Mouse (Mus musculus): ENCODE measurements around the gene Strn3.
A peak's percentile ranks its signal among the peaks of the same experiment; 100 is the strongest.

Strn3 gene

DNA sequence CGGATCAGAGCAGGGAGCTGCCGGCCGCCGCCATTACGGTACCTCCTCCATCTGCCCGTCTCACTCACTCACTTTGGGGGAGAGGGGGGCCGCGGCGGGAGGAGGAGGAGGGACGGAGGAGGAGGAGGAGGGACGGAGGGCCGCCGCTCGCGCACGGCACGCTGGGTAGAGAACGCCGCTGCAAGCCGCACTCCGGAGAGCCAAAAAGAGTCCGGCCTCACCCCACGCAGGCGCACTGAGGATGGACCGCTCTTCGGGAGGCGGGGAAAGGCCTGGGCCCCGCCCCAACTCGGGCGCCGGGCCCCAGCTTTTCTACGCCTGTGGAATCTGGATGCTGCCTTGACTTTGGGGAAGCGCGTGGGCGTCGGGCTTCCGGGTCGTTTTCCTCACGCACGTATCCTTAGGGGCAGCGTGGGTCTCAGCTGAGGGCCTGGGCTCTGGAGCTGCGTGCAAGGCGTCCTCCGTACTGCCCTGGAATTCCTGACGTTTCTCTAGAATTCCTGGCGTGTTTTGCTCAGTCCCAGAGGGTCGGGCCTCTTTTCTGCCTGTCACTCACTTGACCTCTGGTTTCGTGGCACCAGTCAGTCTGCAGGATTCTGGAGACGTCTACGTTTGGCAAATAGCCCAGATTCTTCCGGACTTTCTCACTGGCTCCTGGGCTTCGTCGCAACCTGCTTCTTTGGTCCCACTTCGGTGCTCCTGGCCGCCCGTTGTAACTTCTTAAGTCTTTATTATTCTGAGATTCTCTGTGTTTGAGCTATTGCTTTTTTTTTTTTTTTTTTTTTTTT is at the start of gene Strn3:
Gene Strn3, minus strand, starts transcription at position 53 of the 788 bp plus-strand sequence.
- peak; percentile 92 for ATAC-seq (ENCODE audit: insufficient number of reproducible peaks, low FRiP score, low TSS enrichment)

GRCm38 (mm10) chr12:51736807-51737206 is 45.1 kb upstream of the Strn3 start:
- ATAC-seq (ENCODE audit: insufficient number of reproducible peaks, low FRiP score, low TSS enrichment): no peak

GRCm38 (mm10) chr12:51736381-51736780 is 44.7 kb upstream of the Strn3 start:
- no peak for ATAC-seq (ENCODE audit: insufficient number of reproducible peaks, low FRiP score, low TSS enrichment)

GRCm38 (mm10) chr12:51735840-51736271 is 44.2 kb upstream of the Strn3 start:
- no peak for ATAC-seq (ENCODE audit: insufficient number of reproducible peaks, low FRiP score, low TSS enrichment)

GRCm38 (mm10) chr12:51734605-51735211 is 43.0 kb upstream of the Strn3 start:
- ATAC-seq (ENCODE audit: insufficient number of reproducible peaks, low FRiP score, low TSS enrichment): no peak

DNA sequence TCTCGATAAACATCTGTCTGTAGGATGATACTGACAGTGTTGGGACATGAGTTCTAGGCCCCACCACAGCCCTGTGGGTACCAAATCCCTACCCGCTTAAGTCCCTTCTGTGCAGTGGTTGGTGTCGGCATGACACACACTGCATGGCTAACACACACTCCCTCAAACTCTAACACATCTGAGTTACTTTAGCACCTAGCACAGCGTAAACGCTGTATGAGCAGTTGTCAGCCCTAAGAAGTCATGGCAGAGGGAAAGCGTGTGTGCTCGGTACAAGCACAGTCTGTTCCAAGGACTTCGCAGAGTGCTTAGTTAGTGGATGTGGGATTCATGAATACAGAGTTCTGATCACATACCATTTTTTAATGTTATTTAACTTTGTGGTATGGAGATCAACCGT is 38.1 kb upstream of the Strn3 start:
- no peak for ATAC-seq (ENCODE audit: insufficient number of reproducible peaks, low FRiP score, low TSS enrichment)

DNA sequence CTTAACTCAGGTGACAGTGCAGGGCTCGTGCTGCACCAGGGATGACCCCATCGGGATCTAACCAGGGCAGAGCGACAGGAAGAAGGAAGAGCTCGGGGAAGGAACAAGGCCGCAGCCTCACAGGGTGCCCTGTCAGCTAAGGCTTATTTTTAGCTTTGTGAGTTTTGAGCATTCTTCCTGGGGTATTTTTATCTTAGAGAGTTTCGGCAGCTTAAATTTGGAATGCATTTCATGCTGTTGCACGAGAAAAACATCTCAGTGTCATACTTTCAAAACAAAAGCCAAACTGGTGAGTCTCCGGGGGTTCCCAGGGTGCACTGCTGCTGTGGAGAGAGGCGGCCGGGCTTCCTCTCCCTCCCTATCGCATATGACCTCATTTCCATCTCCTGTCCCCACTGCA is 37.4 kb upstream of the Strn3 start:
- peak; percentile 31; the same call in 1 of the 2 replicates for ATAC-seq (ENCODE audit: insufficient number of reproducible peaks, low FRiP score, low TSS enrichment)

- no peak for ATAC-seq (ENCODE audit: insufficient number of reproducible peaks, low FRiP score, low TSS enrichment)
Observed at GRCm38 (mm10) chr12:51721836-51722235, 30.1 kb upstream of the Strn3 start.

DNA sequence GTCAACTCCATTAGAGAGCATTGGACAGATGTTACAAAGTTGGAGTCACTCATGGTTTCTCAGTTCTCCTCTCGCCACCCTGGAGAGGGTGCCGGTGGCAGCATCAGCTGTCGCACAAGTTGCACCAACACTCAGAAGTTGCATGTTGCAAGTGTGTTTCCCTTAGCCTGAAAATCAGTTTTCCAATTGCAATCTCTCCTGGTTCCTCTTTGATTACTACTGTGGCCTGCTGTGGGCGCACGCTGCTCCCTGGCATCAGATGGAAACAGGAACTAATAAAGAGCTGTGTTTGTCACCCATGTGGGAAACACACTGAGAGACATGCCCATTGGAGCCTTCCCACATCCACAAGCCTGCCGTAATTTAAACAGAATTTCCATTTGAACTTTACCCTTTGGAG is 26.9 kb upstream of the Strn3 start:
- no peak for ATAC-seq (ENCODE audit: insufficient number of reproducible peaks, low FRiP score, low TSS enrichment)

GRCm38 (mm10) chr12:51712685-51713084 is 21.0 kb upstream of the Strn3 start:
- peak; percentile 68; the same call in 1 of the 2 replicates for ATAC-seq (ENCODE audit: insufficient number of reproducible peaks, low FRiP score, low TSS enrichment)

DNA sequence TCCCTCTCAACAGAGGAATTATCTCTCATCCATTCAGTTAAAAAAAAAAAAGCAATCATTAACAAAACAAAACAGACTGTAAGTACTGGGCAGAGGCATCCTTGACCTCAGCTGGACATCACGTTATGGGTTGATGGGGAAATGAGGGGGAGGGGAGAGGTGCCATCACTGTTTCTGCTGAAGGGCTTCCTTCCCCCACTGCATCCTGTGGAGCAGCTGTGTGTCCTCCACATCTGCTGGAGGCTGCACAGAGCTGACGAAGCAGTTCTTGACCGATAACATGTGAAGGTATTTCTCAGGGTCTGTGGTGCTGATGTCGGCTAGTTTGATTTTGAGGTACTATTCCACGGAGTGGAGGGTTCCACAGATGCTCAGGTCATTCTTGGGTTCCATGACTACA is 18.5 kb upstream of the Strn3 start:
- no peak for ATAC-seq (ENCODE audit: insufficient number of reproducible peaks, low FRiP score, low TSS enrichment)

- ATAC-seq (ENCODE audit: insufficient number of reproducible peaks, low FRiP score, low TSS enrichment): no peak
Observed at GRCm38 (mm10) chr12:51709741-51710140, 18.0 kb upstream of the Strn3 start.

DNA sequence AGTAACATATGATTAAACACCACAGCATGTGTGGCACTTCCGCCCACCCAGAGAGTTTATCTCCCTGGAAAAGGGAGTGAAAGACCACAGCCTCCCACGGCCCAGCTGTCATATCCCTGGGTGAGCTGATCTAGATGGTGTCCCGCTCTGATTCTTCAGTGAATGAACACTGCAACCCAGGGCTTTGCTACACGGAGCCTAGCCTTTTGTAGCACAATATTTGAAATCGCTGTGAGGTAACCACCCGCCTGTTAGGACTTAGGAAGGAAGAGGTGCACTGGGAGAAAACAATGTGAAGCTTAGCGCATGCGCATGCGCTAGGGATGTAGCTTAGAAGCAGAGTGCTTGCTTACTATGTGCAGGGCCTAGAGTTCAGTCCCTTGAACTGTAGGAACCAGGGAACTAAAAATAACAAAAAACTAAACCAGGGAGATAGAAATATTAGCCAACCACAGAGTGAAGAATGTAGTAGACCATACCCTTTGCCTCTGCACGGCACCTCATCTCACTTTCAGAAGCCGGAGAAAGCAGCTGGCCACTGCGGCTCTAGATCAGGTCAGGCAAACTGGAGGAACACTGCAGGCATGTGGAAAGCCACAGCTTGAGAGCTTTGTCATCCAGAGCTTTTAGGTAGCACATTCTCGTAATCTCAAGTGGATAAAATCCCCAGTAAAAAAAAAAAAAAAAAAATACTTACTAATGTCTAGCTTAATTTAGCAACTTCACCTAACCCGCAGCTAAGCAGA is 17.4 kb upstream of the Strn3 start:
- ATAC-seq (ENCODE audit: insufficient number of reproducible peaks, low FRiP score, low TSS enrichment): no peak

DNA sequence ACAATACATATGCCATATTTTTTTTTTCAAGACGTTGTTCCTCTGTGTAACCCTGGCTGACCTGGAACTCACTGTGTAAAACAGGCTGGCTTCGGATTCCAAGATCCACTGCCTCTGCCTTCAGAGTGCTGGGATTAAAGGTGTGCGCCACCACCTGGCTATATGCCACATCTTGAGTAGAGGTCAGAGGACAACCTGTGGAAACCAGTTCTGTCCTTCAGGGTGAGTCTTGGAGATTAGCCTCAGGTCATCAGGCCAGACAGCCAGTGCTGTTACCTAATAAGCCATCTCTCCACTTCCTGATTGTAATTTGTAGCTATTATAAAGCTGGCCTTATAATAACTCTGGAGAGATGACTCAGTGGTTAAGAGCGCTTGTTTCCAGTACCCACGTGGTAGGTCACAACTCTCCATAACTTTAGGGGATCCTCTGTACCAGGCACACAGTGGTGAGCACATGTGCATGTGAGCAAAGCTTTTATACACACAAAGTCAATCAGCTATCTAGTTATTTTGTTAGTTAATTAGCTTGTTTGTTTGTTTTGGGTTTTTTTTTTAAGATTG is 15.1 kb upstream of the Strn3 start:
- no peak for ATAC-seq (ENCODE audit: insufficient number of reproducible peaks, low FRiP score, low TSS enrichment)

DNA sequence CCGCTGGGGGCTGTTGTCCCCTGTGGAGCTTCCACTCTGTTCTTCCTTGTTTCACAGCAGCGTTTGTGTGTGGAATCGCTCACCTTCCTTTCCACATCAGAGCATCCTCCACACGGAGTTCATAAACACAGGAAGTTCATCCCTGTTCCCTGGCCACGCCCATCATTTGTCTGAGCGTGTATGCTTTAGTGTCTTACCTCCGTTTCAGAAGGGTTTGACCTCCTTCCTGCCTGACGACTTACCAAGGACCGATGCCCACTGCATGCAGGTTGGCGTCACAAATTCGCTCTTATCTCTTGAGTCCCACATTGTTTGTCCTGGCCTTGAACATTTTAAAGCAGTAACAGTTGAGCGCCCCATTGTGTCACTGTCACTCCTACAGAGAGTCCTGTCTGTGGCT is 14.1 kb upstream of the Strn3 start:
- ATAC-seq (ENCODE audit: insufficient number of reproducible peaks, low FRiP score, low TSS enrichment): no peak

DNA sequence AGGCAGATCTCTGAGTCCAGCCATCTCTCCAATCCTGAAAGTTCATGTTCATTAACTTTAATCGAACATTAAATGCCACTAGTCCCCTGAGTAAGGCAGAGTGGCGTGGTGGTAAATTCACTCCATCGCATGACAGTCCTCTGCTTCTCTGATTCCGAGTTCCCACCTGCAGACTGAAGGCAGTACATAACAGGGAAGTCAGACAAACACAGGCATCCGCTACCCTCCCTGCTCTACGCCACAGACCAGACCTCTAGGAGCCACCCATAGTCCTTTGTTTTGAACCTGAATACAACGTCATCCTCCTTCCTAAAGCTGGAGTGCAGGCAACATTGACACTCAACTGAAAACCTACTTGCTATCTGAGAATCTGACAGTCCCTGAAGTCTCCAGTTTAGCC is 12.9 kb upstream of the Strn3 start:
- no peak for ATAC-seq (ENCODE audit: insufficient number of reproducible peaks, low FRiP score, low TSS enrichment)

GRCm38 (mm10) chr12:51703859-51704258 is 12.2 kb upstream of the Strn3 start:
- no peak for ATAC-seq (ENCODE audit: insufficient number of reproducible peaks, low FRiP score, low TSS enrichment)

GRCm38 (mm10) chr12:51701723-51702122 is 10.0 kb upstream of the Strn3 start:
- ATAC-seq (ENCODE audit: insufficient number of reproducible peaks, low FRiP score, low TSS enrichment): no peak

DNA sequence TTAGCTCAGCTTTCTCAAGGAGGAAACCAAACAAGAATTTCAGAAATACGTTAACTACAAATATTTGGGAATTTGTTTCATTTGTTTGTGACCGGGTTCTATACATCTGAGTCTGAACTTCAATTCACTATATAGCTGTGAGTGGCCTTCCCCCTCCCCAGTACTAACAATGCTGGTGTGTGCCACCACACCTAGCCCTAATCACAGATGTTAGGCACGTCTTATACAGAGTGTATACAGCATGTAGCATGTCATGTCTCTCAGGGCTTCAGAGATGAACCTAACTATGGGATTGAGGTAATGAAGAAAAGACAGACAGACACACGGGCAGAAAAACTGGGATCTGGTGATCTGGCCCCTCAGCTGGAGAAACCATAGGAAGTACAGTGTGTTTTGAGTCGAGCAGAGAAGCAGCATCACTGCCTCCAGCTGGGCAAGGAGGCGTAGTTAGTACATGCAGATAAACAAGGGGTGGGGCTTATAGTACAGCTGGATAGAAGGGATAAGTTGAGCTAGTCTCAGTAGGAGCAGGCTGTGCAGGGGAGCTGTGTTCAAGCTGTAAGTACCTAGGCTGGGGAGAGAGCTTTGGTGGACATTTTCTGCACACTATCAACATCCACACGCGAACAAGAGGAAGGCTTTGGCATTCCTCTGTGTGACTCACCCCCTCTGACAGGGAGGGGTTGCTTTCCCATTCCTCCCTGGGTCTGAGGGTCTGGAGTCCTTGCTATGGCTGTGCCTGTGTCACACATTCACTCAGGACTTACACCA is 8.1 kb upstream of the Strn3 start:
- no peak for ATAC-seq (ENCODE audit: insufficient number of reproducible peaks, low FRiP score, low TSS enrichment)

DNA sequence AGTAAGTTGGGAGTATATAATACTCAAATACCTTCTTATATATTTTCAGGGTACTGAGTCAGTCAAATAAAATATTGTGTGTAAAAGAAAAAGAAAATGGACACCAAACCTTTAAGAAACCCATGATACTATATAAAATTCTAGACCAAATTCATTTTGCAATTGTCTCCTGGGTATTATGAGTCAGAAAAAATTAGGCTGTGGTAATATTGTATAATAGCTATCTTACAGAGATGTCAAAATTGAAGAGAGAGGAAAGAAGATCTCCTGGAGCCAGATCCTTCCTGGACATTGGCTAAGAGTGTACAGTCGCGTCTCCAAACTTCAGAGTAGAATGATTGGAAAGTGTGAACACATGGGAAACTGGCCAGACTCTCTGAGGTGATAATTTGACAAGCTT is 4.5 kb upstream of the Strn3 start:
- no peak for ATAC-seq (ENCODE audit: insufficient number of reproducible peaks, low FRiP score, low TSS enrichment)

All from cerebellum, adult (tissue).